Mouse (Mus musculus): ENCODE measurements around the gene Grik1. TPM values are rescaled to one million over a fixed set of nuclear protein-coding genes. Genes with fewer than 3 reads are reported as not detected.

The Grik1 gene
- polyA plus RNA-seq, 1 experiment from 2014 or later: 1.8 TPM

DNA sequence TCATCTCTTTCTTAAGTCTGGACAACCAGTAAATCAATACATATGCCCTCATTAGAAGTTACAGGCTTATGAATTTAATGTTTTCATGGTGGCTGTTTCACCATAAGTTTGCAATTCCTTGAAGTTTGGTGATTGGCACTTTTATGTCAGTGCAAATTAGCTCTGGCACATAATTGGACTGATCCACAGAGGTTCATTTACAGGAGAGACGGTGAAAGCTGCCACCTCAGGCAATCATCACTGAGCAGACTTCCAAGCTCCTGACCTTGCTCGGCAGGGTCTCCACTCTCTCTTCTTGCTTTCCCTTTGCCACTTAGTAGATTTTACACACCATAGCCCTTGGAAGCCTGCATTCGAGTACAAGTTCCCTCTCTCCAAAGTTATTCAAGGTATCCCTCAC lies 178.6 kb downstream of the Grik1 start:
- no peak for ATAC-seq (ENCODE audit: low FRiP score, low TSS enrichment)
- H3K27me3 ChIP-seq (ENCODE audit: insufficient read depth, low read length): no peaks in the 10 kb centered on the region

DNA sequence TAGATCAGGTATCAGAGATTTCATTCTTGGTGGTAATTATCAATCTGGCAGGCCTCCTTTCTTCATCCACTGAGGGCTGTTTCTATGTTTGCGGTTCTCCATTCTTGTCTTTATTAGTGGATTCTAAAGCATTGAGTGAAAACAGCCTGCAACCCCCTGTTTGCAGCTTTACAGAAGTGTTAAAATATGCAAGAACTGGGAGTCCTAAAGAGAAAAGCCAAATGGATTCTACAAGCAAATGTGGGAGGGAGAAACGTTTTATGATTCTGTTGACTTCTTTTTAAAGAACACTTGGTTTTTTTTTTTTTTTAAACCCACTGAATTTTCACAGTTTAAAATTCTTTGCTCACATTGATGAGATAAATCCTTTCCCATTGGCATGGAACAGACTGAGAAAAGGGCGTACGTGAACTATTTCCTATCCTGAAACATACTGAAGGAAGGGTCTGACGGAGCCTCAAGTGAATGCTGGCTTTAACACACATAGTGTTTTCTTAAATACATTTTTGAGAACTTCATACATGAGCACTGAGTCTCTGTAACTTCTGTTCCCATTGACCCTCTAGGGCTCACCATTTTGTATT lies 195.8 kb downstream of the Grik1 start:
- H3K36me3 ChIP-seq (ENCODE audit: insufficient read depth, low read length): no peaks in the 10 kb centered on the region
- 75% methylated on average over 5 of the region's 5 CpGs for WGBS

More for the DNA sequence above, 178.6 kb downstream of the Grik1 start:
- Histone ChIP-seq H3K36me3 (ENCODE audit: insufficient read depth, low read length) (no peaks in the 10 kb centered on the region), H3K4me1 (ENCODE audit: insufficient read depth, low read length) (no peaks in the 10 kb centered on the region), H3K9me3 (ENCODE audit: low read length) (no peaks in the 10 kb centered on the region), H3K4me2 (replicated peaks; ENCODE audit: low read depth, low read length) (no peak overlapping the region), H3K4me3 (ENCODE audit: low read length) (no peak overlapping the region), H3K27ac (ENCODE audit: low read length) (no peak overlapping the region), H3K9ac (replicated peaks; ENCODE audit: low read length) (no peak overlapping the region)
- 24% methylated on average over 3 of the region's 3 CpGs for WGBS

DNA sequence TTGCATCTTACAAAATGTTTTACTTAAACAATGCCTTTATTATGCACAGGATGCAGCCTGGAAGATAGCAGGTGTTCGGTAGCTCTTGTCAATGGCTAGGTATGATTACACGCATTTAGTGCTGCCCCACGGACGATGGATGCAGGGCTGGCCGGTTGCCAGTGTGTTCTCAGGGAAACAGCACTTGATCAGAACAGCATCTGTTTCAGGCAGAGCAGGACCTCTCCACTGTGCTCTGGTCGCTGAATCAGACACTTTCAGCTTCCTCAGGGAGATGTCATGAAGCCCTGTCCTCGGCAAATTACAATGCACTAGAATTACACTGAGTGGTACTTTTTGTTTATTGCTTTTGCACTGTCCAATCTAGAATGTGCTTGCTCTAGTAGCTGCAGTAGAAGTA lies 202.8 kb downstream of the Grik1 start:
- no peaks in the 10 kb centered on the region for H3K9me3 ChIP-seq (ENCODE audit: low read length)
- no peak overlapping the region for H3K9ac ChIP-seq (replicated peaks; ENCODE audit: low read length)
- H3K4me3 ChIP-seq (ENCODE audit: low read length): no peak overlapping the region
- H3K36me3 ChIP-seq (ENCODE audit: insufficient read depth, low read length): no peaks in the 10 kb centered on the region
- WGBS: 70% methylated on average over 7 of the region's 7 CpGs
- no peaks in the 10 kb centered on the region for H3K27me3 ChIP-seq (ENCODE audit: insufficient read depth, low read length)
- H3K4me2 ChIP-seq (replicated peaks; ENCODE audit: low read depth, low read length): no peak overlapping the region
- no peak for ATAC-seq (ENCODE audit: low FRiP score, low TSS enrichment)
- no peak overlapping the region for H3K27ac ChIP-seq (ENCODE audit: low read length)
- no peaks in the 10 kb centered on the region for H3K4me1 ChIP-seq (ENCODE audit: insufficient read depth, low read length)

More for the DNA sequence above, 195.8 kb downstream of the Grik1 start:
- H3K4me3 ChIP-seq (ENCODE audit: low read length): no peak overlapping the region
- H3K27me3 ChIP-seq (ENCODE audit: insufficient read depth, low read length): no peaks in the 10 kb centered on the region
- no peak for ATAC-seq (ENCODE audit: low FRiP score, low TSS enrichment)
- no peaks in the 10 kb centered on the region for H3K4me1 ChIP-seq (ENCODE audit: insufficient read depth, low read length)
- no peak overlapping the region for H3K4me2 ChIP-seq (replicated peaks; ENCODE audit: low read depth, low read length)
- no peak overlapping the region for H3K27ac ChIP-seq (ENCODE audit: low read length)
- H3K9ac ChIP-seq (replicated peaks; ENCODE audit: low read length): no peak overlapping the region
- no peaks in the 10 kb centered on the region for H3K9me3 ChIP-seq (ENCODE audit: low read length)

DNA sequence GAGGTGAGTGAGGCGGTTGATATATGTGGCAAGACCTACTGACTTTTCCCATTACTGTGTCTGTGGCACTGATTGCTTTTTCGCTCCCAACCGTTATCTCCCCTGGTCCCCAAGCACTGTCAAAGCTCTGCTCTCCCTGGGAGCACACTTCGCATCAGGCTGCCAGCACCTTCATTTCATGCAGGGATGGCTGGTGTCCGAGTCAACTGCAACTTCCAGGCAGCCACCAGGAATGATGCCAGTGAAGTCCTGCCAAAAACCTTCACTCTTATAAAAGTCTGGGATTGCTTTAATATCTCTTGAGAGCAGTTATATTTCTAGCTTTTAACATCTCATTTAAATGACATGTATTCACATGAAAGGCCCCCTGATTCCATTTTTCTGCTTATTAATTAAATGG lies 215.3 kb downstream of the Grik1 start:
- no peaks in the 10 kb centered on the region for H3K27me3 ChIP-seq (ENCODE audit: insufficient read depth, low read length)
- no peak for ATAC-seq (ENCODE audit: low FRiP score, low TSS enrichment)
- H3K9me3 ChIP-seq (ENCODE audit: low read length): no peaks in the 10 kb centered on the region
- WGBS: 77% methylated on average over 5 of the region's 5 CpGs
- H3K36me3 ChIP-seq (ENCODE audit: insufficient read depth, low read length): no peaks in the 10 kb centered on the region
- no peak overlapping the region for H3K4me2 ChIP-seq (replicated peaks; ENCODE audit: low read depth, low read length)
- H3K27ac ChIP-seq (ENCODE audit: low read length): no peak overlapping the region
- H3K9ac ChIP-seq (replicated peaks; ENCODE audit: low read length): no peak overlapping the region
- H3K4me1 ChIP-seq (ENCODE audit: insufficient read depth, low read length): no peaks in the 10 kb centered on the region
- no peak overlapping the region for H3K4me3 ChIP-seq (ENCODE audit: low read length)

DNA sequence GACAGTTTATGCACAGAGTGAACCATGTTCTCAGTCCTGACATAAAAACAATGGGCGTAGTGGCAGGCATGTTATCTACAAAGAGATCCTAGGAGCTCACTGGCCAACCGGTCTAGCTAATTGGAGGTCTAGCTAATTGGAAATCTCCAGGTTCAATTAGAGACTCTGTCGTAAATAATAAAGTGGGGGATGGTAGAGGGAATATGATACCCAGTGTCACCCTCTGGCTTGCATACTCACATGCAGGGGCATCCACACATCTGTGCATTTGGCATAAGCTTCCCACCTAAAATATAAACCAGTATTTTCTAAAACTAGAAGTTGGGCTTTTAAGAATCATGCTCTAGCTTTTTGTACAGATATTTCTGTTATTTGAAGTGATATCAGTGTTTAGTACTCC lies 229.1 kb downstream of the Grik1 start:
- Histone ChIP-seq H3K27ac (ENCODE audit: low read length) (no peak overlapping the region), H3K9ac (replicated peaks; ENCODE audit: low read length) (no peak overlapping the region), H3K36me3 (ENCODE audit: insufficient read depth, low read length) (no peaks in the 10 kb centered on the region), H3K9me3 (ENCODE audit: low read length) (no peaks in the 10 kb centered on the region), H3K4me3 (ENCODE audit: low read length) (no peak overlapping the region), H3K4me1 (ENCODE audit: insufficient read depth, low read length) (no peaks in the 10 kb centered on the region), H3K27me3 (ENCODE audit: insufficient read depth, low read length) (no peaks in the 10 kb centered on the region), H3K4me2 (replicated peaks; ENCODE audit: low read depth, low read length) (no peak overlapping the region)
- WGBS: 69% methylated on average over 3 of the region's 3 CpGs
- ATAC-seq (ENCODE audit: low FRiP score, low TSS enrichment): no peak

DNA sequence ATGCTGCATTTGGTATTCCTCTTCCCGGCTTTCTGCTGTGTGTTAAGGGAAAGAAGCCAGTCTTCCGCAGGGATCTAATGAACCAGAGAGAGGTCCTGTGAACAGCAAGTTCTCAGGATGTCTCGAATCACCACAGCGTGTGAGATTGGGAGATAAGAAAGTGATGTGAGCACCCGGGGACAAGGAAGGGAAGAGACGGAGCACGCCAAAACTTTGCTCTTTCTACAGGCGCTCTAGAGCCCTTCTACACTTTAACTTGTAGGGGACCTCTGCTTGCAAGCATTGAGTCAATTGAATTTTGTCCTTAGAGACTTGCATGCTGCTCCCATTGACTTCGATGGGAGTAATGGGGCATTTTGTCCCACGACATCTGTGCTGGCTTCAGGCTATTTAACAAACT lies 241.9 kb downstream of the Grik1 start:
- H3K4me3 ChIP-seq (ENCODE audit: low read length): no peak overlapping the region
- no peak overlapping the region for H3K27ac ChIP-seq (ENCODE audit: low read length)
- H3K9ac ChIP-seq (replicated peaks; ENCODE audit: low read length): no peak overlapping the region
- H3K36me3 ChIP-seq (ENCODE audit: insufficient read depth, low read length): no peaks in the 10 kb centered on the region
- no peaks in the 10 kb centered on the region for H3K27me3 ChIP-seq (ENCODE audit: insufficient read depth, low read length)
- 75% methylated on average over 10 of the region's 10 CpGs for WGBS
- H3K9me3 ChIP-seq (ENCODE audit: low read length): no peaks in the 10 kb centered on the region
- no peak for ATAC-seq (ENCODE audit: low FRiP score, low TSS enrichment)
- no peaks in the 10 kb centered on the region for H3K4me1 ChIP-seq (ENCODE audit: insufficient read depth, low read length)
- H3K4me2 ChIP-seq (replicated peaks; ENCODE audit: low read depth, low read length): no peak overlapping the region

DNA sequence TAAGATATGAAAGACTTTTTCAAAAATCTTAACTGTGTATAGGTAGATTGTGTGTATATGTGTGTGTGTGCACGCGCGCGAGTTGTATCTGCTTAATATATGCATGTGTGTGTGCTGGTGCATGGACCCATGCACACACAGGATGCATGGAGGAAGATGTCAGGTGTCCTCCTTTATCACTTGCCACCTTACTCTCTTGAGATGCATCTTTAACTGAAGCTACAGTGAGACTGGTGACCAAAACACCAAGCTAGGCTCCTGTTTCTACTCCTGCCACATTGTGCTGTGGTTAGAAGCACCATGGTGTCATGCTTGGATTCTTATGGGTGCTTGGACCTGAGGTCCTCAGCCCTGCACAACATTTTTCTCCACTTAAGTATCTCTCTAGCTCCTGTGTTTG lies 245.7 kb downstream of the Grik1 start:
- 94% methylated on average over 4 of the region's 4 CpGs for WGBS
- Histone ChIP-seq H3K4me2 (replicated peaks; ENCODE audit: low read depth, low read length) (no peak overlapping the region), H3K4me3 (ENCODE audit: low read length) (no peak overlapping the region), H3K4me1 (ENCODE audit: insufficient read depth, low read length) (no peaks in the 10 kb centered on the region), H3K27ac (ENCODE audit: low read length) (no peak overlapping the region), H3K9ac (replicated peaks; ENCODE audit: low read length) (no peak overlapping the region), H3K36me3 (ENCODE audit: insufficient read depth, low read length) (no peaks in the 10 kb centered on the region), H3K9me3 (ENCODE audit: low read length) (no peaks in the 10 kb centered on the region), H3K27me3 (ENCODE audit: insufficient read depth, low read length) (no peaks in the 10 kb centered on the region)
- ATAC-seq (ENCODE audit: low FRiP score, low TSS enrichment): no peak

DNA sequence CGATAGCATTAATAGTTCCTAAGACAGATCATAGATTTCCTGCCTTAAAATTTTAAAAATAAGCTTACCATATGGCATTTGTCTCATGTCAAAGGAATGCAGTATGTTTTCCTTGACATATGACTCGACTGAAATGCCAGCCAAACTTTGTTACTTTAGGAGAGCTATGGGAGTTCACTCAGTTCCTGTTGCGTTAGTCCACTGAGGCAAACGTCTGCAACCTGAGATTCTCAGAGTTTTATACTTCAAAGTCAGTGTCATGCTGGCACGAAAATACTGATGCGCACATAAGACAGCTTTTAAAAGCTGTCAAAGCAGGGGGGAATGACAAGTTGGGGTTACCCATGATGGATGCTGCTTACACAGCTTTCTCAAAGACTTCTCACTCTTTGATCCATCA lies 247.6 kb downstream of the Grik1 start:
- Histone ChIP-seq H3K4me3 (ENCODE audit: low read length) (no peak overlapping the region), H3K36me3 (ENCODE audit: insufficient read depth, low read length) (no peaks in the 10 kb centered on the region), H3K4me1 (ENCODE audit: insufficient read depth, low read length) (no peaks in the 10 kb centered on the region), H3K27me3 (ENCODE audit: insufficient read depth, low read length) (no peaks in the 10 kb centered on the region), H3K9me3 (ENCODE audit: low read length) (no peaks in the 10 kb centered on the region), H3K9ac (replicated peaks; ENCODE audit: low read length) (no peak overlapping the region), H3K27ac (ENCODE audit: low read length) (no peak overlapping the region), H3K4me2 (replicated peaks; ENCODE audit: low read depth, low read length) (no peak overlapping the region)
- WGBS: 23% methylated on average over 6 of the region's 6 CpGs
- no peak for ATAC-seq (ENCODE audit: low FRiP score, low TSS enrichment)

DNA sequence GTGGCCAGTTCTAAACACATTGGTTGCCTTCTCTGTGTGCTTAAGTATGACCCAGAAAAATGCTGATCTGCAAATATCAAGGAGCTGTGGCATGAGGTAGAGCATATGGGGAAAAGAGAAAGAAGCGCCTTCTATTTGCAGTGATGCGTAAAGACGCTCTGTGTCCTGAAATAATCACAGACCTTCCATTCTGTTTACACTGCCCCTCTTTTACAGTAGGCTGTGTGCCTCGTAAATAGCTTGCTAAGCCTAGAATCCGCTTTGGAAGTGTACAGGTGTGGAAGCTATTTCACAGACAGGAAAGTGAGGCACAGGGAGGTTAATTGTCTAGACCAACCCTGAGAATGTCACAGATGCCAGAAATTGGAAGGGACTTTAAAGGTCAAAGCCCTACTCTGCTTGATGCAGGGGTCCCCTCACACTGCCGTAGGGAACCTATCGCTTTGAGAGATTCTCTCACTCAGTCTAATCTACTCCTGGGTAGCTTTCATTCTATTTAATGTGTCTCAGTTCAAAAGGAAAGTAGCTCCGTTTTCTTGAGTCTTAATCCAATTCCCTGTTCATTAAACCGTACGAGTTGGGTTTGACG lies 251.5 kb downstream of the Grik1 start:
- H3K4me1 ChIP-seq (ENCODE audit: insufficient read depth, low read length): no peaks in the 10 kb centered on the region
- no peak overlapping the region for H3K9ac ChIP-seq (replicated peaks; ENCODE audit: low read length)
- no peaks in the 10 kb centered on the region for H3K9me3 ChIP-seq (ENCODE audit: low read length)
- H3K4me2 ChIP-seq (replicated peaks; ENCODE audit: low read depth, low read length): no peak overlapping the region
- no peak for ATAC-seq (ENCODE audit: low FRiP score, low TSS enrichment)
- no peaks in the 10 kb centered on the region for H3K36me3 ChIP-seq (ENCODE audit: insufficient read depth, low read length)
- H3K27me3 ChIP-seq (ENCODE audit: insufficient read depth, low read length): no peaks in the 10 kb centered on the region
- 85% methylated on average over 11 of the region's 11 CpGs for WGBS
- H3K4me3 ChIP-seq (ENCODE audit: low read length): no peak overlapping the region
- no peak overlapping the region for H3K27ac ChIP-seq (ENCODE audit: low read length)

DNA sequence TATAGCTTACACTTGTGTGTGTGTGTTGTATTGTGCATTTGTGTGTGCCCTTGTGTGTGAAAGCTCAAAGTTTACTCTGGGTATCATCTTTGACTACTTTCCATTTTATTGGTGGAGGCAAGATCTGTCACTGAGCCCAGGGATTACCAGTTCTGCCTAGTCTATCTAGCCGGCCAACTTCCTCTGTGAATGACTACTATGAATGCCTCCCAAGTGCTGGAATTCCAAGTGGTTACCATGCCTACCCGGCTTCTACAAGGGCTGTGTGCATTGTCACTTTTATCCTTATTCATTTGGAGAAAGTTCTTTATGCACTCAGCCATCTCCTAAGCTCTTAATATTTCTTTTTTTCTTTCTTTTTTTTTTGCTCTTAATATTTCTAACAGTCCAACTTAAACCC lies 301.3 kb downstream of the Grik1 start:
- no peak for ATAC-seq (ENCODE audit: low FRiP score, low TSS enrichment)
- H3K4me3 ChIP-seq (ENCODE audit: low read length): no peak overlapping the region
- no peaks in the 10 kb centered on the region for H3K27me3 ChIP-seq (ENCODE audit: insufficient read depth, low read length)
- no peaks in the 10 kb centered on the region for H3K4me1 ChIP-seq (ENCODE audit: insufficient read depth, low read length)
- no peaks in the 10 kb centered on the region for H3K9me3 ChIP-seq (ENCODE audit: low read length)
- no peak overlapping the region for H3K9ac ChIP-seq (replicated peaks; ENCODE audit: low read length)
- H3K36me3 ChIP-seq (ENCODE audit: insufficient read depth, low read length): no peaks in the 10 kb centered on the region
- no peak overlapping the region for H3K27ac ChIP-seq (ENCODE audit: low read length)
- H3K4me2 ChIP-seq (replicated peaks; ENCODE audit: low read depth, low read length): no peak overlapping the region
- WGBS: 82% methylated on average over 2 of the region's 2 CpGs

Data from kidney, embryonic 16.5 days (tissue).